Comparison of ENCODE assay signal across 9 mouse cellular contexts in the genomic region with DNA sequence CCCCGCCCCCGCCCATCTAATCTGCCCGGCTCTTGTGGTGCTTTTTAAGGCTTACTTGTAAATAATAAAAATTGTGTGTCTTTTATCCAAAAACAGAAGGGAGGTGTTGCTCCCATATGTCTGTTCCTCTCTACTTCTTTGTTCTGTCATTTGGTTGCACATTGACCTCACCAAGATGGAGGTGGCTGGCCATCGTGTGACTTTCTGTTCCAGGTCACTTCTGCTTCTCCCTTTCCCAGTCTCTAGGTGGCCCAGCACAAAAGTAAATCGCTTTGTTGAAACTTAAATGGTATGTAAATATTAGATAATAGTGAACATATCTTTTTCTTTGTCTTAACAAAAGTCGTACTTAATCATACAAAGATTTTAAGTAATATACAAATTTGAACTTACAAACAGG. TPM values are rescaled to one million over a fixed set of nuclear protein-coding genes. Genes with fewer than 3 reads are reported as not detected.
DNase-seq lines count a peak whose midpoint lies in the region; ATAC-seq and TF ChIP-seq lines count a peak whose summit lies in the region.
"Had no signal": no experiment of that assay in that cellular context is flagged by ENCODE, and none has a peak within 500 bp of the region (broad histone marks: within the 10 kb centered on the region; RNA-seq: fewer than 3 reads in every experiment).

No protein-coding gene starts in this region.

- peak overlapping the region; percentile 92; the same call in 1 of the 2 replicates for H3K27ac ChIP-seq in gastrocnemius, adult 2 months
- H3K27ac ChIP-seq in thymus, adult 2 months (ENCODE audit: control insufficient read depth, insufficient read depth, low read length): no peak overlapping the region
- no peak overlapping the region for H3K27ac ChIP-seq in intestine, embryonic 15.5 days
- H3K27ac ChIP-seq in neural tube, embryonic 13.5 days (replicated peaks): peak overlapping the region; percentile 98

- H3K4me3 ChIP-seq in gastrocnemius, adult 2 months: peak overlapping the region; percentile 90
- no peak overlapping the region for H3K4me3 ChIP-seq in thymus, adult 2 months (ENCODE audit: control insufficient read depth, insufficient read depth, low read length)
- peak overlapping the region; percentile 66 for H3K4me3 ChIP-seq in intestine, embryonic 15.5 days (replicated peaks)
- peak overlapping the region; percentile 62 for H3K4me3 ChIP-seq in neural tube, embryonic 13.5 days

- H3K9ac ChIP-seq in intestine, embryonic 15.5 days: no peak overlapping the region
- H3K9ac ChIP-seq in neural tube, embryonic 13.5 days: peak overlapping the region; percentile 76; the same call in 1 of the 2 replicates

- 16% methylated on average over 6 of the region's 6 CpGs for WGBS in thymus, adult 2 months
- 21% methylated on average over 6 of the region's 6 CpGs for WGBS in intestine, embryonic 15.5 days
- WGBS in neural tube, embryonic 13.5 days: 31% methylated on average over 6 of the region's 6 CpGs

- H3K9me3 ChIP-seq in intestine, embryonic 15.5 days: peaks cover 11% of the 10 kb centered on the region
- peaks cover 21% of the 10 kb centered on the region for H3K9me3 ChIP-seq in neural tube, embryonic 13.5 days

- peaks cover 5% of the 10 kb centered on the region; the same call in 1 of the 2 replicates for H3K4me1 ChIP-seq in thymus, adult 2 months (replicated peaks; ENCODE audit: control insufficient read depth, insufficient read depth, low read length)
- no peaks in the 10 kb centered on the region for H3K4me1 ChIP-seq in intestine, embryonic 15.5 days (replicated peaks)
- no peaks in the 10 kb centered on the region for H3K4me1 ChIP-seq in neural tube, embryonic 13.5 days (replicated peaks)

- no peak for ATAC-seq in intestine, embryonic 15.5 days
- no peak for ATAC-seq in neural tube, embryonic 13.5 days (ENCODE audit: low read depth)

- H3K36me3 ChIP-seq in thymus, adult 2 months (ENCODE audit: control insufficient read depth, insufficient read depth, low read length): no peaks in the 10 kb centered on the region
- peaks cover 15% of the 10 kb centered on the region for H3K36me3 ChIP-seq in intestine, embryonic 15.5 days
- H3K36me3 ChIP-seq in neural tube, embryonic 13.5 days: peaks cover 22% of the 10 kb centered on the region

- no peak for TF ChIP-seq CTCF in gastrocnemius, adult 2 months (IDR thresholded peaks at IDR 0.05)
- TF ChIP-seq CTCF in thymus, adult 2 months (IDR thresholded peaks at IDR 0.05; ENCODE audit: borderline replicate concordance, control insufficient read depth, extremely low read depth, insufficient read depth, low read length, poor library complexity): no peak

- no peak for TF ChIP-seq POLR2A in thymus, adult 2 months (IDR thresholded peaks at IDR 0.05; ENCODE audit: control insufficient read depth, extremely low read depth, insufficient read depth, low read length, poor library complexity)

- H3K27me3 ChIP-seq in thymus, adult 2 months (ENCODE audit: control insufficient read depth, insufficient read depth, low read length): no peaks in the 10 kb centered on the region
- no peaks in the 10 kb centered on the region for H3K27me3 ChIP-seq in intestine, embryonic 15.5 days (replicated peaks)
- no peaks in the 10 kb centered on the region for H3K27me3 ChIP-seq in neural tube, embryonic 13.5 days
- H3K27me3 ChIP-seq: Patski had no signal

- intact Hi-C loops in gastrocnemius, adult 2 months (cut with DNase I): loop anchor here (10.0 kb wide), 1 partner anchor 546 kb away; a partner anchor contains a TSS

- DNase-seq in gastrocnemius, adult 2 months: no peak
- no peak for DNase-seq in gastrocnemius, adult 8-10 months (ENCODE audit: low spot score in 2 of 2)
- peak; percentile 5 for DNase-seq in thymus, adult 2 months
- DNase-seq in thymus, postnatal 10 days (ENCODE audit: low spot score in 2 of 2): no peak
- DNase-seq in embryo, embryonic 11 days: no peak
- no peak for DNase-seq in right cerebral cortex, postnatal 25 days

- peak overlapping the region; percentile 63 for H3K4me2 ChIP-seq in intestine, embryonic 15.5 days (replicated peaks)
- peak overlapping the region; percentile 57 for H3K4me2 ChIP-seq in neural tube, embryonic 13.5 days

RNA-seq across cellular contexts. Expression of a gene that starts 0.4 kb away (rescaled TPM):
- total RNA-seq in gastrocnemius, adult 2 months (2021): 1 to 10 TPM; 2.0 to 3.4 TPM
- 1 to 10 TPM; 1.9 to 2.6 (median 2.3) TPM for total RNA-seq in gastrocnemius, adult 8-10 months (2022)
- 54.4 and 57.9 TPM in 2 replicates for polyA plus RNA-seq in thymus, adult 2 months (2012; rRNA removed)
- 12.3 and 14.1 TPM in 2 replicates for polyA plus RNA-seq in intestine, embryonic 15.5 days (2015; fragmentation: Nextera tagmentation; extraction: Ambion mirVana)
- polyA plus RNA-seq in neural tube, embryonic 13.5 days (2015; fragmentation: Nextera tagmentation; extraction: Ambion mirVana): 10.7 and 14.6 TPM in 2 replicates

Comparison
In these comparisons a context has a peak if more than half of its experiments do, and no peak if none do; other contexts are left out.
1. H3K27ac ChIP-seq: peak in gastrocnemius, adult 2 months (single experiment) and neural tube, embryonic 13.5 days (single experiment); none in thymus, adult 2 months (single experiment) and intestine, embryonic 15.5 days (single experiment).